Mouse (Mus musculus): ENCODE data around the gene Dock10.

The Dock10 gene

GRCm38 (mm10) chr1:80613395-80614011 is 144.8 kb downstream of the Dock10 start:
- DNase-seq (ENCODE audit: low read depth) = no peak

DNA sequence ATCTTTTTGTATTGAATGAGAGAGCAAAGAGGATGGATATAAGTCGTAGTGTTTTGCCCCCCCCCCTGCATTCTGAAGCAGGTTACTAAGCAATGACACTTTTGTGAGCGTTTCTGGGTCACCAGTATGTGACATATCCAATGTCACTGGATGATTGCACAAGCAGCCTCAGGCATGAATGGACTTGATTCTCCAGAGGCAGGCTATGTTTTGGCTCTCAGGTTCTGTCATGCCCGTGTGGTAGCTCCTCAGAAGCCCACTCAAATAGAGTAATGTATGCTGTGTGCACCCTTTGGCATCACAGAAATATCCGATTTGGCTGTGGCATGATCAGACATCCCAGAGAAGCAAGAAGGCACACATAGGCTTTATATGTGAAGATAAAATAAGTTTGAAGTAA is 150.8 kb downstream of the Dock10 start:
- DNase-seq (ENCODE audit: low read depth) = no peak

DNA sequence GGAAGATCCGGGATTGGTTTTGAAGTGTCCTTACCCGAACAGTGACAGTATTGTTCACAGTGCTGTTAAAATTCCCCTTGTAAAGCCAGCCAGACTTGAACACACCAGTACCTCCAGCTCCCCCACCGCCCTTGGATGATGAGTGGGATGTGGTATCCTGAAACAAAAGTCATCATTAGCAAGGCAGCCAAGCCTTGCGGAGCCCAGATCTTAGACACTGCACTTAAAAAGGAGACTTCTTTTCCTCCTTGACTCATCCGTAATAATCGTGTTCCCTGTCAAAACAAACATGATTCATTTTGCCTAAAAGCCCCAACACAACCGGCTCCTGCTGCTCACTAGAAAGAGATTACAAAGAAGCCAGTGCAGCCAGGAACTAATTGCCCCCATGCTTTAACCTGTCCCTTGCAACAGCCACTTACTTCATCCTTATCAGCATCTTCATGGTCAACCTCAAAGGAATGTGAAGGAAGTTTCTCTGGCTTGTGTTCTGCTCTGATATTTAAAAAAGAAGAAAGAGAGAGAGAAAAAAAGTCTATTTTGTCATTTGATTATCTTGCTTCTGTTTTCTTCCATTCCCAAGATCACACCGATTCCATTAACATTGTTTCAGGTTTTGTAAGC is 152.1 kb downstream of the Dock10 start:
- no peak for DNase-seq (ENCODE audit: low read depth)

- no peak for DNase-seq (ENCODE audit: low read depth)
Measured at GRCm38 (mm10) chr1:80604332-80604731, 154.0 kb downstream of the Dock10 start.

- no peak for DNase-seq (ENCODE audit: low read depth)
Measured at GRCm38 (mm10) chr1:80603081-80603480, 155.2 kb downstream of the Dock10 start.

- no peak for DNase-seq (ENCODE audit: low read depth)
Measured at GRCm38 (mm10) chr1:80583281-80583680, 175.0 kb downstream of the Dock10 start.

- no peak for DNase-seq (ENCODE audit: low read depth)
Measured at GRCm38 (mm10) chr1:80582186-80582585, 176.1 kb downstream of the Dock10 start.

GRCm38 (mm10) chr1:80576898-80577297 is 181.4 kb downstream of the Dock10 start:
- no peak for DNase-seq (ENCODE audit: low read depth)

GRCm38 (mm10) chr1:80556446-80556845 is 201.9 kb downstream of the Dock10 start:
- DNase-seq (ENCODE audit: low read depth) = no peak

- DNase-seq (ENCODE audit: low read depth) = no peak
Measured at GRCm38 (mm10) chr1:80541522-80541921, 216.8 kb downstream of the Dock10 start.

DNA sequence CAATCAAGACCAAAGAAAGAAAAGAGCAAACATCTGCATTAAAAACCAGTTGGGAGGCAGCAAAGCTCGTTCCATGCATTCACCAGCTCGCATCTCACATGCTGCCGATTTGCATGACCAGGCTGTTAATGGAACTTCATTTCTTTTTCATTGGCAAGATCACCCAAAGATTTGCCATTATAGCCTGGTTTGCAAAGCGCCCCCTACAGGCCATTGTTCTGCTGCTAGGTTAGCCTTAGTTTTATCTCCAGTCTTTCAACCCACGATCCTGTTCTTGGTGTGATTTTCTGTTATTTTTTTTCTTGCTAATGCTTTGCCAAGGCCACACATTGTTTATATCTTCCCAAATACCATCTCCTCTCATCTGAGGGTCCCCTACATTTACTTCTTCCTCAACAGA is 236.1 kb downstream of the Dock10 start:
- DNase-seq (ENCODE audit: low read depth) = peak; percentile 5

DNA sequence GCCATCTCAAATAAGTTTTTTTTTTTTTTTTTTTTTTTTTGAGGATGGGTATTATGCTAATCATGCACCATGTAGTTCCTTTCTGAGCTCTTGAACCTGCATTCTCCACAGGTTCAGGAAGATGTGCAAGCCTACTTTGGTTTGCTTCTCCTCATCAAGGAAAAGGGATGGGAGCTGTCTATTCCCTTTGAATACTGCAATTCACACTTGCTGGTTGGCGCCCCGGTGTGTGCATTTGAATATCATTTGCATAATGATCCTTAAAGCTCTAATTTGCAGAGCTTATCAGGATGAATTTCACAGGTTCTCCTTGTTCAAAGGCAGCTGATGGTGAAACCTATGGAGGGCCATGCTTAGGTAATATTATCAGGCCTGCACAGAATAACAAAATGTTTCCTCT is 237.9 kb downstream of the Dock10 start:
- no peak for DNase-seq (ENCODE audit: low read depth)

- DNase-seq (ENCODE audit: low read depth) = no peak
Measured at GRCm38 (mm10) chr1:80519893-80520292, 238.4 kb downstream of the Dock10 start.

- DNase-seq (ENCODE audit: low read depth) = peak; percentile 55
Measured at GRCm38 (mm10) chr1:80515836-80516235, 242.5 kb downstream of the Dock10 start.

DNA sequence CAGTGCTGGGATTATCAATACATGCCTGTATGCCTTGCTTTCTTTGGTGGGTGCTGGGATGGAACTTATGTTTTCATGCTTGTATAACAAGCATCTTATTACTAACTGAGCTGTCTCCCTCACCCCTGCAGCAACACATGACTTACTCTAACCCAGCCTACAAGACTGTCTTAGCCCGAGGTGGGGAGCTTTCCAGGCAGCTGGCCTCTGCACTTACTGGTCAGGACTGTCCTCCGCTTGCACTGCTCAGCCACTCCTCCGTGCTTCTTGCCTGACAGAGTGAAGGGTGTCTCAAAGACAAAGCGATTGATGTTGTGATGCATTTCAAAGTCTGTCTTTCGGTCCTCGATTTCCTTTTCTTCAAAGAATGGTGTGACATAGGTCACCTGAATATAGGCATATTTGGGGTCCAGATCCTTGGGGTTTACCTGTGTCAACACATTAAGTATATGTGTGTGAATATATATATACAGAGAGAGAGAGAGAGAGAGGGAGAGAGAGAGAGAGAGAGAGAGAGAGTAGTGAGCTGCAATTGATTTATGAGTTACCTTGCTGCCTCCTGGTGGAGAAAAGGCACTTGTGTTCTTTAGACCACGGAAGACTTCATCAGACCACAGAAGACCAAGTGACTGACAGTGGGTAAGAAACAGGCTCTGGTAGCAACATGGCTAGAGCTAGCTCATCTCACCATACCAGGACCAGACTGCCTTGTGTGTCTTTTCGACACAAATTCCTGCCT is 245.9 kb downstream of the Dock10 start:
- peak; percentile 54 for DNase-seq (ENCODE audit: low read depth)

GRCm38 (mm10) chr1:80504757-80505156 is 253.6 kb downstream of the Dock10 start:
- peak; percentile 20 for DNase-seq (ENCODE audit: low read depth)

GRCm38 (mm10) chr1:80504081-80504480 is 254.2 kb downstream of the Dock10 start:
- no peak for DNase-seq (ENCODE audit: low read depth)

DNA sequence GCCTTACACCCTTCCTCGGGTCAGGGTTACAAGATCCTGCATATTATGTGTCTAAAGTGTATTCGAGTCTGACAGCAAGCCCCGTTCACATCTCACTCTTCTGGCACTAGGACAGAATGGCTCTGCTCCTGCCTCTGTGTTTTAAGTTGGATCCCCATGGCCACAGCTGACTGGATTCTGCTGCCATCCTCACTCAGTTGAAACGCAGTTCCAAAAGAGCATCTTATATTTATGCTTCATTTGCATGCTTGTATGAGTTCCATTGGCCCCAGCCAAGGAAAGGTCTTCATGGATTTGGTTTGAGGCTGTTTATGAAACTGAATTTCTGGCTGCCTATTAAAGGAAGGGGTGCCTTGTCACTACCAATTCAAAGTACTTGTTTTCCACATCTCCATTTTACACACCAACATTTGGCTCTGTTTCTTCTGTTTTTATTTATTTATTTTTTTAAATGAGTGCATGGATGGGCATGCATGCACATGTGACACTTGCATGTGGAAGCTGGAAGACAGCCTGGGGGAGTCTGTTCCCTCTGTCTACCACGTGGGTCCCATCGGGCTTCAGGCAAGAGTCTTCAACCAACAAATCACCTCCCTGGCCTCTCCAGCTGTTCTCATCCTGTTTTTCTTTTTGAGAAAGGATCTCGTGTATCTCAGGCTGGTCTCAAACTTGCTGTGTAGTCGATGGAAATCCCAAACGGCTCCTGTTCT is 255.7 kb downstream of the Dock10 start:
- no peak for DNase-seq (ENCODE audit: low read depth)

DNA sequence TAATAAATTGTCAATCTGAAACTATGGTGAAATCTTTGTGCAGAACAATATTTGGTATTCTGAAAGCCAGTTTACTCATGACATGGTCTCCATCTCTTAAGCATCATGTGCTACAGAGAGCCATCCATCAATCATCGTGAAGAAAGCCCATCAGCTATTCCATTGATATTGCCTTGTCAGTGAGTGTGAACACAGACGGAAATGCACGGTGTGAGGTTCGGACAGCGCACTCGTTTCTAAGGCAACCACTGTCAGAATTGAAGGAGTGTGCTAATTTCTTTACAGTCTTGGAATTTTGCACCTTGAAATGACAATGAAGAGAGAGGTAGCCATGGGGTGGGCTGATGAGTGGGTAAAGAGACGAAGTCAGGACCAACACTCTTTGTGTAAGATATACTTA is 259.1 kb downstream of the Dock10 start:
- DNase-seq (ENCODE audit: low read depth) = no peak

- DNase-seq (ENCODE audit: low read depth) = peak; percentile 39
Measured at GRCm38 (mm10) chr1:80496360-80496759, 262.0 kb downstream of the Dock10 start.

DNA sequence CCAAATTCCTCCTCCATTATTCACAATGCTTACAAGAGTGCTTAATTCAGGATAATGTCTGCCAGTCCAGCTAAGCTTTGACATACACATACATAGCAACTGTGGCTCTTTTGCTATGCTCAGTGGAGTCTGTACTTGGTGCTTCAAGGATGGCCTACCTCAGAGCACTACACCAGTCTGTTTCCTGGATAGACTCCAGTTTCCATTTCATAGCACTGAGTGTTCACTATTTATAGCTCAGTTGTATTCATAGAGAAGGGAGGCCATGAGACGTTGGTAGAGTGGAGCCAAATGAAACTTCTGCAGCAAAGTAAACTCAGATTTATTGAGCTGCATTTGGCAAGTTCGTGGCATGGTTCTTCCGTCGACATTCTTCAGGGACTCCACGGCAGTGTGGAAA is 274.9 kb downstream of the Dock10 start:
- DNase-seq (ENCODE audit: low read depth) = peak; percentile 16

DNA sequence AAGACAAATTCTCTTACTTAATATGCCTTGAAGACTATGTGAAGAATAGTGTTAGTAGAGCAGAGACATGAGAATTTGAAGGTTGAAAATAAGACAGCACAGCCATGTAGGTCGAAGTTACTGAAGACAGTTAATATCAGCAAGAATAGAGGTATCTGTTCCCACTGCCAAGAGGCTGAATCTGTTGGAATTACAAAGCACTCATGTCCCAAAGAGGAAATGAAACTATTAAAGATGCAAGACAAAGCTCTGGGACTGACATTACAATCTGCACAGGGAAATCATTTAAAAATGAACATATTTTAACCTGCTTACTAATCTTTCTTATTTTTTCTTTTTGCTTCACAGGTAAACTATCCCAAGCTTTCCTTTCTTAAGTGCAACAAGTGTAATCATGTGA is 283.4 kb downstream of the Dock10 start:
- DNase-seq (ENCODE audit: low read depth) = no peak

DNA sequence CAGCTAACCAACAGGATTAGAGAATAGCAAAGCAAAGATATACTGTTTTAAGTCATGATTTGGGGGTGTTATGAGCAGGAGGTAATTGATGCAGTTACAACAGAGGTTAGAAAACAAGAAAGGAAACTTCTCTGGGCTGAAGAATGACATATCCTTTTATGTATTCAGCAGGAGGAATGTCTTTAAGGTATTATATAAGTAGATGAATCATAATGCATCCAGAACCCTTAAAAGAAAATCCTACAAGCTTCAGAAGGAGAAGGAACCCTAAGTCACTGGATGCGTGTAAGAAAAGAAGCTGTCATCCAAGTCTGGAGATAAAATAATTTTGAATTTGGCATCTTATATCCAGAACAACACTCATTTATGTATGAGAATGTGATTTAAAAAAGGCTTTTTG is 285.9 kb downstream of the Dock10 start:
- no peak for DNase-seq (ENCODE audit: low read depth)

Data from NIH3T3 (cell line).